Comparison of ENCODE assay signal across 14 mouse cellular contexts in genomic region chr5:127639067-127639605, GRCm38 (mm10).
"Had no signal": no experiment of that assay in that cellular context is flagged by ENCODE, and none has a peak within 500 bp of the region (broad histone marks: within the 10 kb centered on the region; RNA-seq: fewer than 3 reads in every experiment).

No protein-coding gene starts in this region.

- H3K9ac ChIP-seq: liver, embryonic 13.5 days; lung, embryonic 14.5 days had no signal

- H3K27ac ChIP-seq: liver, embryonic 13.5 days; macrophage; stomach, postnatal 0 days had no signal

- H3K4me2 ChIP-seq: liver, embryonic 13.5 days; lung, embryonic 14.5 days had no signal

- H3K36me3 ChIP-seq: liver, embryonic 13.5 days had no signal

- H3K4me3 ChIP-seq: liver, embryonic 13.5 days had no signal

- DNase-seq: kidney, adult 18-20 months; kidney, adult 9 months; kidney, postnatal 14 days; kidney, postnatal 4 days; liver, embryonic 13.5 days; lung, embryonic 14.5 days; midbrain, embryonic 14.5 days; right cerebral cortex, postnatal 14 days; right cerebral cortex, postnatal 4 days; thymus, postnatal 25 days had no signal

- H3K27me3 ChIP-seq: liver, embryonic 13.5 days had no signal

- ATAC-seq: intestine, embryonic 16.5 days; lung, postnatal 0 days had no signal

- H3K4me1 ChIP-seq: liver, embryonic 13.5 days had no signal
